Mouse (Mus musculus): ENCODE results near the gene Gm21865.
"Not testable (repeated sequence)": the region's sequence is repeated elsewhere in the genome, so short reads cannot be mapped to it uniquely, and the experiment has no call there.

Gm21865 gene

GRCm38 (mm10) chrY:40316803-40317202, at the start of gene Gm21865:
TSS of gene Gm21865 (minus strand) at chrY:40316903.
- DNase-seq (ENCODE audit: low read depth, low spot score) = not testable (repeated sequence)
